Mouse (Mus musculus) heart, postnatal 10 days (tissue): ENCODE results near the gene Sap30l. TPM values are rescaled to one million over a fixed set of nuclear protein-coding genes. Genes with fewer than 3 reads are reported as not detected.

Experiments used
- DNase-seq, 2 experiments: peaks; one replicate each; pipeline ENCODE4 v3.0.0; 2021
- intact Hi-C: fragments of 180-260 bp; cut with DNase I; formaldehyde crosslinking; loops from one replicate; pipeline ENCODE4 v1.15.1; 2025
- total RNA-seq, 2 experiments: library from RNA; stranded (reverse); gene quantifications; 2 replicates each; pipeline ENCODE4 v1.2.3; 2021

Gene Sap30l
- total RNA-seq: 10 to 100 TPM; 36.1 to 38.8 TPM

DNA sequence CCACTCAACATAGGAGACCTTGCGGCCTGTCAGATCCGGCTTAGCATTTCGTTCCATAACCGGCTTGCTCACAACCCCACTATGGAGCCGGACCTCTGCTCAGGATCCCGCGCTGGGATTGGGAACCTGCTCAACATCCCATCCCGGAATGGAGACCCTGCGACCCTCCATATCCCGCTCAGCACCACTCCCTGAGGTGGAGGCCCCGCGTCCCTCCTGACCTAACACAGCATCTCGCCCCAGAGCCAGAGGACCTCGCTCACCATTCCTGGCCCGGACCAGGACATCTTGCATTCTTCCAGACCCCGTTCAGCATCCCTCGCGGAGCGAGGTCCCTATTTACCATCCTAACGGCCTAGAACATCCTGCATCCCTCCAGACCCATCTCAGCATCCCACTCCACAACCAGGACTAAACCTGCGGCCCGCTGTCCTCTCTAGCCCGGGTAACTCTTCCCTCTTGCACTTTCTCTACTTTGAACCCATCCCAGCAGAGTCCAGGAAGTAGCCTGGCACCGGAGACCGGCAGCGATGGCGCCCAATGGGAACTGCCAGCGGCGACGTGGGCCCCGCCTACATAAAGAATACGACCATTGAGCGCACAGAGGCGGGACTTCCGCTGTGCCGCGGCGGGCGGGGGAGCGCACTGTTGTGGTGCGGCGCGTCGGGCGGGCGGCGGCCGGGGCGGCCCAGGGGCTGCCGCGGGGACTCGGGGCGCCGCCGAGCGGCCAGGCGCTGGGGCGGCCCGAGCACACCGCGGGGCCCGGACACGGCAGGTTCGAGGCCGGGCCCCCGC lies at the start of gene Sap30l:
Gene Sap30l (plus strand): TSS at position 667 of the 795 bp plus-strand sequence.
- DNase-seq: peak; percentile 98
- intact Hi-C loops: no loop called here

DNA sequence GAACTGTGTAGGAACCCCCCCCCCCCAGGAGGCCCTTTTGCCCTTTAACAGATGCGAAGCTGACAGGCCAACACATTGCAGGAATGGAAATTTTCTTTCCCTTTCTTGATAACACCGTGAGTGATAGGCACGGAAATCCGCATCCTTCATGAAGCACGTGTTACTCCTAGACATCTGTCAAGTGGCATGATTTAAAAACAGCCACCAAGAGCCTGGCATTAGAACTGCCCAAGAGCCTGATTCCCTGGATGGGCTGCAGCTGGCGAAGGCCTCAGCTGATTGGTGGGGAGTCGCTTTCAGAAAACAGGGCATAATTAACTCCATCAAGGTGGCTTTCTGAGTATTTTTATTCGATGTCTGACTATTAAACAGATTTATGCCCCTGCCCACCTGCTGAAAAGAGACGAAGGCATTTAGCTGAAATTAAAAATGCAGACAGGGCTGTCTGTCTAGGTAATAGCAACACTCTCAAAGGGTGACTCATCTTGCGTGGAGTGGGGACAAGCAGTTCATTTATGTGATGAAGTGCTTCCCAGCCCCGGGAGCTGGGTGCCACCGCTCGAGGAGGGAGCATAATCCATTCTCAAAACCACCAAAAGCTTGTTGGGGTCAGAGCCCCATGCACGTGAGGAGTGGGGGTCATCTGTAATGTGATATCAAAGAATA lies 47.8 kb upstream of the Sap30l start:
- no peak for DNase-seq
- intact Hi-C loops: no loop called here

DNA sequence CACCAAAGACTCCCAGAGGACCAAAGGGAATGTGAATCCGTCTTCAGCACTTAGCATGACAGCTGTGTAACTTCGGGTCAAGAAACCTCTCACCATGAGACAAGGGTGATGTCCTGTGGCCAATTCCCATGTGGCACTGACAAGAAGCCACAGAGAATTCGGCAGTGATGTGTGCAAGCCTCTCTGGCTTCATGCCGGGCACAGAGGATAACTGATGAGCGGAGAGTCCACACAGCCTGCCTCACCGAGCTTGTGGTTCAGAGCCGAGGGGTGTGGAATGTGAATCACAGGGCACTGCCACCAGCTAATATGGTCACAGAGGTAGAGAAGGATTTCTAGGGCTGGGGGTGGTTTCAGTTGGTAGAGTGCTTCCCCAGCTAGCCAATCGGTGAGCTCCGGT lies 42.8 kb upstream of the Sap30l start:
- intact Hi-C loops: no loop called here

GRCm38 (mm10) chr11:57760509-57761058 lies 40.9 kb upstream of the Sap30l start:
- DNase-seq: no peak
- intact Hi-C loops: no loop called here

More for the DNA sequence above, 42.8 kb upstream of the Sap30l start:
- no peak for DNase-seq

GRCm38 (mm10) chr11:57761347-57761746 lies 40.1 kb upstream of the Sap30l start:
- intact Hi-C loops: no loop called here
- DNase-seq: no peak

DNA sequence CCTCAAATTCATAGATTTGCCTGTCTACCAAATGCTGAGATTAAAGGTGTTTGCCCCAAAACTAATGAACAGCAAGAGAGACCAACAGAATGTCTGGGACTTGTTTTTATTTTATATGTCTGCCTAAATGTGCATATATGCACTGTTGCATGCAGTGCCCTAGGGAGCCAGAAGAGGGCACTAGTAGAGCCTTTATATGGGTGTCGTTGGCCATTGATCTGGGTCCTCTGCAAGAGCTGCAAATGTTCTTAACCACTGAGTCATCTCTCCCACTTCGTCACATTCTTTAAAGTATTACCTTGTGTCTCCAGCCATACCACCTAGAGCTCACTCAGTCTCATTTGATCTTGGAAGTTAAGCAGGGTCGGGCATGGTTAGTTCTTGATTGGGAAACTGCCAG lies 37.3 kb upstream of the Sap30l start:
- intact Hi-C loops: no loop called here

DNA sequence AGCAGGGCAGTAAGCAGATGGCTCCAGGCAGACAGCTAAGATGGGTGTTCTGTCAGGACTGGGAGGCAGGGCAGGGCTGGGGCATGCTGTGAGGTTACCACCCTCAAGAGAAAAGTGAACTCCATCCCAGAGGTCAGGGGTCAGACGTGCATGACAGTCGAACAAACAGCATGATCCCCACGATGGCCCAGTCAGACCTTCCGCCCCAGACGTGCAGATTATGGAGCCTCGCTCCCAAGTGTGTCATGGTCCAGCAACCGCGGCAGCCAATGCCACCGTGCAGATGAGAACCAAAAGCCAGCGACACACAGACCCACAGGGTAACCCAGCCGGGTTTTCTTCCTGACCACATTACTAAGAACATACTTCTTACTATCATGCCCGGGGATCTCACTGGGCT lies 34.8 kb upstream of the Sap30l start:
- intact Hi-C loops: no loop called here

More for the DNA sequence above, 37.3 kb upstream of the Sap30l start:
- DNase-seq: no peak

DNA sequence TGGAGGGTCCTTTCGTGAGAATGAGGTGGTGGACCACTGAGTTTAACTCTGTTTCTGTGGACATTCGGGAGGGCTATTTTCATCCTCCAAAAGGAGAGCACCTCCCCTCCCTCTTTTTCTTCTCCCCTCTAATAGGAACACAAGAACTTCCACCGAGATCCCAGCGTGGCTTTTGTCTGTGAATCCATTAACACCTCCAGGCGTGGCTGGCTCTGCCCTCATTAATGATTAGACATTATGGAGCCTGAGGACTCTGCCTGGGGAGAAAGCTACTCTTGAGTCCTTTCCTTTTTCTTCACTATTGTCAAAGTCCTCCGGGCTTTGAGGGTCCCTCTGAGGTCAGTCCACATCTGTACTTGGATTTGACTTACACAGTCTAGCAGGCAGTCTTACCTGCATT lies 34.3 kb upstream of the Sap30l start:
- no peak for DNase-seq
- intact Hi-C loops: no loop called here

More for the DNA sequence above, 34.8 kb upstream of the Sap30l start:
- no peak for DNase-seq

DNA sequence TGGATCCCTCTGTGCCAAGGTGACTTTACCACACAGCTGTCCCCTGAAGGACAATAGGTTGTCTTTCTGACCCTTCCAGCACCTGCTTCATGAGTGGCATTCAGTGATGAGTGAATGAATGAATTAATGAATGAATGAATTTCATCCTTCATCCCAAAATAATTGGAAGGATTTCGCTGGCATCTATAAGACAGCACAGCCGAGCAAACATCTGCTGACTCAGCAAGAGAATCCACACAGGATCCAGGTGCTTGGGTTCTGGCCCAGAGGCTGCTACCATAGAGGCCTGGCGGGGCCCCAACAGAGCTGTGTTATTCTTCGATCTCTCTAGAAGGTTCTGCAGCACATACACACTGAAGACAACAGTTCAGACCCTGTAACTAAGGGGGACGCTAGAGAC lies 30.7 kb upstream of the Sap30l start:
- intact Hi-C loops: no loop called here
- no peak for DNase-seq

DNA sequence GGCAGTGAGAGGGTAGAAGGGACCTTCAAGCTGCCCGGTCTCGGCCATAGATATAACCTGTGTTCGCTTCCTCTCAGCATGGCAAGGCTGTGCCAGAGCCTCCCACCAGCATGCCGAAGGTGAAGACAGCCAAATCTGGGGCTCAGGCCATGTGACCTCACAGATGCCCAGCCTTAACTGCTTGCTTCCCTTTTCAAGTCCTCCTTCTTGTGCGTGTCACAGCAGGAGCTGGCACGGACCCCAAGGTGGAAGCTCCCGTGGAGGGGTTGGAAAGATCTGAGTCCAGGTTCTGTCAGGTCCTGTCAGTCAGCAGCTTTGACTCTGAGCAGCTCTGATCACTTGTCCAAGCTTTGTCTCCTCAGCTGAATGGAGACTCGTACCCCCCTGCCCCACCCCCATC lies 29.8 kb upstream of the Sap30l start:
- intact Hi-C loops: no loop called here
- no peak for DNase-seq

- intact Hi-C loops: no loop called here
- no peak for DNase-seq
Measured at GRCm38 (mm10) chr11:57773479-57773878, 28.0 kb upstream of the Sap30l start.

GRCm38 (mm10) chr11:57773936-57774335 lies 27.5 kb upstream of the Sap30l start:
- intact Hi-C loops: no loop called here

GRCm38 (mm10) chr11:57775868-57776267 lies 25.6 kb upstream of the Sap30l start:
- no peak for DNase-seq
- intact Hi-C loops: no loop called here

More at GRCm38 (mm10) chr11:57773936-57774335, 27.5 kb upstream of the Sap30l start:
- DNase-seq: no peak

DNA sequence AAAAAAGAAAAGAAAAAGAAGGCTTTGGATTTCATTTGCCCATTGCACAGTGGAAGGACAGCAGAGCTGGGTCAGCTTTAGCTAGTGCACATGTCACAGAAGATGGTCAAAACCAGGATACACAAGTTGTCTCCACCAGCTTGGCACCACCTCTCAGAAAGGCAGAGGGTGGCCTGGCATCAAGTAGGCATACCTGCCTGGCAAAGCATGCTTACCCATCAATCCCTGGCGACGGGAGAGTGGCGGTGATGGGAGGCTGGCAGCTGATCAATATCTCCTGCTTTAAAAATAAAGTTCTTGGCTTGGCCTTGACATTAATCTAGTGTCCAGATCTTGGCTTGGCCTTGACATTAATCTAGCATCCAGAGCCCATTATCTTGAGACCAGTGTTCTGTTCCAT lies 24.9 kb upstream of the Sap30l start:
- DNase-seq: no peak
- intact Hi-C loops: no loop called here

- peak; percentile 57 to 69 for DNase-seq
- intact Hi-C loops: loop anchor here (1.0 kb wide), 3 partner anchors 161 to 304 kb away; no protein-coding TSS in a partner anchor
Measured at GRCm38 (mm10) chr11:57778349-57778748, 23.1 kb upstream of the Sap30l start.

GRCm38 (mm10) chr11:57779824-57780223 lies 21.6 kb upstream of the Sap30l start:
- intact Hi-C loops: no loop called here
- DNase-seq: no peak

GRCm38 (mm10) chr11:57786616-57787418 lies 14.6 kb upstream of the Sap30l start:
- DNase-seq: peak; percentile 30 to 57
- intact Hi-C loops: no loop called here

- intact Hi-C loops: loop anchor here (1.0 to 2.0 kb wide), 2 partner anchors 139 to 146 kb away; no protein-coding TSS in a partner anchor
- DNase-seq: peak; percentile 36 to 61
Measured at GRCm38 (mm10) chr11:57787913-57788312, 13.5 kb upstream of the Sap30l start.

DNA sequence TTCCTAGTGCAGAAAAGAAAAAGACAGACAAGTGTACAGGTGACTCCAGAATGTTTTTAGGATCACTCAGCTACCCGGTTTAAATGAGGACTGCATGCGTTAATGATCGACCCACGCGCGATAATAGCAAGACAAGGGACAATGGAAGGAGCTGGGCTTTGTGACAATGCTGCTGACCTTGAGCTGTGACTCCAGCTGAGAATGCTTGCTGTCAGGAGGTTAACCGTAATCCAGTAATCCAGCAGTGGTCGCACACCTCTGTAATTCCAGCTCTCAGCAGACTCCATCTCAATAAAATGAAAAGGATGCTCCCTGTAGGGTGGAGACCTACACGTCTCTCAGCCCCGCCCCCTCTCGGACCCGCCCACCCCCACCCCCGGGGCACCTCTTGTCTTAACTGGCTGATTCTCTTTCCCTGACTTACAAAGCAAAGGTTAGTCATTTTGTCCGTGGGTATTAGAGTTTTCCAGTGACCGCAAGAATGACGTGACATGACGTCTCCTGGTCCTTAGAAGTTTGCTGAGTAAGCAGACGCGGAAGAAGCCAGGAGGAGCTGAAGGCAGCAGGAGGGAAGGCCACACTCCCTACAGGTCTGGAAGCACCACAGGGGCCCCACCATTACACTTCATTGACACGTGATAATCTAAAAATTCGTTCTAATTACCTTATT lies 10.4 kb upstream of the Sap30l start:
- no peak for DNase-seq
- intact Hi-C loops: no loop called here

- no peak for DNase-seq
- intact Hi-C loops: no loop called here
Measured at GRCm38 (mm10) chr11:57795086-57795485, 6.4 kb upstream of the Sap30l start.
